Mouse (Mus musculus): ENCODE measurements at regions not wholly inside any gene's neighbourhood (a gene's known extent, or its start where the extent isn't known, plus 50 kb on each side); places are given as distances from the start of the nearest gene placed in this dataset.

DNA sequence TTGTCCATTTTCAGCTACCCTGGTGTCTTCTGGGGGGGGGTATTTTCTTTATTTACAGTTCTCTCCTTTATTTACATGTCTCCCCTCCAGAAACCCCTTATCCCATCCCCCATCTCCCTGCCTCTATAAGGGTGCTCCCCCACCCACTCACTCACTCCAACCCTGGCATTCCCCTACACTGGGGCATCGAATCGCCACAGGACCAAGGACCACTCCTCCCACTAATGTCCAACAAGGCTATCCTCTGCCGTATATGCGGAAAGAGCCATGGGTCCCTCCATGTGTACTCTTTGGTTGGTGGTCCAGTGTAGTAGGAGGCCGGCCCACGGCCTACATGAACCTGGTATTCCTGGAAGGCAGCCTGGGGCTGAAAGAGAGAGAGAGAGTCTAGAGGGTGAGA lies 82.9 kb upstream of the Cop1 start:
- no peak overlapping the region for H3K27ac ChIP-seq (ENCODE audit: insufficient read depth, low read depth, low read length)
- no peaks in the 10 kb centered on the region for H3K4me1 ChIP-seq (ENCODE audit: control insufficient read depth, insufficient read depth, low read length)
- TF ChIP-seq CTCF (IDR thresholded peaks at IDR 0.05; ENCODE audit: low read depth, low read length) = no peak
- TF ChIP-seq POLR2A (IDR thresholded peaks at IDR 0.05; ENCODE audit: borderline replicate concordance, low read depth, low read length) = no peak
- H3K4me3 ChIP-seq (ENCODE audit: insufficient read depth, low read length) = no peak overlapping the region

DNA sequence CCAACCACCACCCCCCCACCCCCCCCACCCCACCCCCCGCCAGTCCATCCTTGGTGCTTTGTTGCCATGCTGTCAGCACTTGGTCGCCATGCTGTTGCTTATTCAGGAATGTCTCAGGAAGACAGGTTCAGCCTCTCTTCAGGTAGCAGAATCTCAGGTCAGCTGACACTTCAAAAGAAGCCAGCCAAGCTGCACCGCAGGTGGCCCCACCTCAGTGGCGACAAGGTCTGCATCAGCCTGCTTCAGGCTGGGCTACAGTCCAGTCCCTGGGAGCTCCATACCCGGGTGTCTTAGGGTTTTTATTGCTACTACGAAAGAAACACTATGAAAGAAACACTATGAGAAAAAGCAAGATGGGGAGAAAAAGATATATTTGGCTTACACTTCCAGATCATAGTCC lies 82.4 kb upstream of the Cop1 start:
- H3K4me1 ChIP-seq (ENCODE audit: control insufficient read depth, insufficient read depth, low read length) = no peaks in the 10 kb centered on the region
- H3K27ac ChIP-seq (ENCODE audit: insufficient read depth, low read depth, low read length) = no peak overlapping the region
- no peak overlapping the region for H3K4me3 ChIP-seq (ENCODE audit: insufficient read depth, low read length)
- TF ChIP-seq CTCF (IDR thresholded peaks at IDR 0.05; ENCODE audit: low read depth, low read length) (no peak), POLR2A (IDR thresholded peaks at IDR 0.05; ENCODE audit: borderline replicate concordance, low read depth, low read length) (no peak)

DNA sequence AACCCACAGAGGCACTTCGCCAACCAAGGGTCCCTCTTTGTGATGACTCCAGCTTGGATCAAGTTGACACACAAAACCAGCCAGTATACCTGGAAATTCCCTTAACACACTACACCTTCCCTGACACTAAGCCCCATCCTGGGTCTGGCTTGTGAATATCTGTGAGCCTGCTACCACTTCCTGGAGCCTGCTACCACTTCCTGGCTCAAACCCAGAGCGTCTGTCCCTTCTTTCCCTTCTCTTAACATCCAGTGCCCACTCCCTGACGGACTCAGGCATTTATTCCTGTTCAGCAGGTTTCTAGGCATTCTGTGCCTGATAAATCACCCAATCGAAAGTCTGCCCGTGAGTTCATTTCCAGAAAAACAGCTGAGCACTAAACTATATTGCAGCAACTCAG lies 81.8 kb upstream of the Cop1 start:
- TF ChIP-seq CTCF (IDR thresholded peaks at IDR 0.05; ENCODE audit: low read depth, low read length) (no peak), POLR2A (IDR thresholded peaks at IDR 0.05; ENCODE audit: borderline replicate concordance, low read depth, low read length) (no peak)
- Histone ChIP-seq H3K27ac (ENCODE audit: insufficient read depth, low read depth, low read length) (no peak overlapping the region), H3K4me1 (ENCODE audit: control insufficient read depth, insufficient read depth, low read length) (no peaks in the 10 kb centered on the region), H3K4me3 (ENCODE audit: insufficient read depth, low read length) (no peak overlapping the region)

DNA sequence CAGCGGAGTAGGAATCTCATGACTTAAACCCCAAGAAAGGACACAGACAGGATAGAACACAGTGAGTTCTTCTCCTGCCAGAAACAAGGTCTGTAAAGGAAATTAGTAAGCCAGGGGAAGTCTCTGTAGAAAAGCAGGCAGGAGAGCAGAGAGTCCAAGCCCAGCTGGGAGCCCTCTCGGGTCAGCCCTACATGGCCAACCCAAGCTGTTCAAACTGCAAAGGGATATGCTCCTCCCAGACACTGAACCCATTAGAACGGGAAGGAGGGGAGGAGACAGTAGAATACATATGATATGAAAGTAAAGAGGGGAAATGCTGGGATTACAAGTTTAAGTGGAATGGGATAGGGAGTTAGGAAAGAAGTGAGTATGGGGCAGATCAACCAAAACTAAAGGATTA lies 75.7 kb upstream of the Cop1 start:
- no peak overlapping the region for H3K27ac ChIP-seq (ENCODE audit: insufficient read depth, low read depth, low read length)
- H3K4me3 ChIP-seq (ENCODE audit: insufficient read depth, low read length) = no peak overlapping the region
- TF ChIP-seq CTCF (IDR thresholded peaks at IDR 0.05; ENCODE audit: low read depth, low read length) (no peak), POLR2A (IDR thresholded peaks at IDR 0.05; ENCODE audit: borderline replicate concordance, low read depth, low read length) (no peak)
- no peaks in the 10 kb centered on the region for H3K4me1 ChIP-seq (ENCODE audit: control insufficient read depth, insufficient read depth, low read length)

DNA sequence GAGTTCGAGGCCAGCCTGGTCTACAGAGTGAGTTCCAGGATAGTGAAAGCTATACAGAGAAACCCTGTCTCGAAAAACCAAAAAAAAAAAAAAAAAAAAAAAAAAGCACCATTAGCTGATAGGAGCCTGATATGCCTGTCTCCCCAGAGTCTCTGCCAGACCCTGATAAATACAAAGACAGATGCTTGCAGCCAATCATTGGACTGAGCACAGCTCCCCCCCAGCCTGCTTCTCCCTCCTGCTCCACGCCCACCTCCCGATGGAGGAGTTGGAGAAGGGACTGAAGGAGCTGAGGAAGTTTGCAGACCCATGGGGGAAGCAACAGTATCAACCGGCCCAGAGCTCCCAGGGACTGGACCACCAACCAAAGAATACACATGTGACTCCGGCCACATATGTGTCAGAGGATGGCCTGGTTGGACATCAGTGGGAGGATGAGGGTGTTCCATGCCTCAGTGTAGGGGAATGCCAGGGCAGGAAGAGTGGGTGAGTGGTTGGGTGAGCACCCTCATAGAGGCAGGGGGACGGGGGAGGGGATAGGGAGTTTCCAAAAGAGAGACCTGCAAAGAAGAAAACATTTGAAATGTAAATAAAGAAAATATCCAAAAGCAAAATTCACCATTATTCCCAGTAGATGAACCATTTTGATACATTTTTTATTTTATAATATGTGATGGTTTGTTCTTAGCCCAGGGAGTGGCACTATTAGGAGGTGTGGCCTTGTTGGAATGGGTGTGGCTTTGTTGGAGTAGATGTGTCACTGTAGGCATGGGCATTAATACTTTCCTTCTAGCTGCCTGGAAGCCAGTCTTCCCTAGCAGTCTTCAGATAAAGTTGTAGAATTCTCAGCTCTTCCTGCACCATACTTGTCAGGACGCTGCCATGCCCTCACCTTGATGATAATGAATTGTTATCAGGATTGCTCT lies 71.8 kb upstream of the Cop1 start:
- Histone ChIP-seq H3K4me3 (ENCODE audit: insufficient read depth, low read length) (no peak overlapping the region), H3K4me1 (ENCODE audit: control insufficient read depth, insufficient read depth, low read length) (no peaks in the 10 kb centered on the region), H3K27ac (ENCODE audit: insufficient read depth, low read depth, low read length) (no peak overlapping the region)
- TF ChIP-seq POLR2A (IDR thresholded peaks at IDR 0.05; ENCODE audit: borderline replicate concordance, low read depth, low read length) (no peak), CTCF (IDR thresholded peaks at IDR 0.05; ENCODE audit: low read depth, low read length) (no peak)

DNA sequence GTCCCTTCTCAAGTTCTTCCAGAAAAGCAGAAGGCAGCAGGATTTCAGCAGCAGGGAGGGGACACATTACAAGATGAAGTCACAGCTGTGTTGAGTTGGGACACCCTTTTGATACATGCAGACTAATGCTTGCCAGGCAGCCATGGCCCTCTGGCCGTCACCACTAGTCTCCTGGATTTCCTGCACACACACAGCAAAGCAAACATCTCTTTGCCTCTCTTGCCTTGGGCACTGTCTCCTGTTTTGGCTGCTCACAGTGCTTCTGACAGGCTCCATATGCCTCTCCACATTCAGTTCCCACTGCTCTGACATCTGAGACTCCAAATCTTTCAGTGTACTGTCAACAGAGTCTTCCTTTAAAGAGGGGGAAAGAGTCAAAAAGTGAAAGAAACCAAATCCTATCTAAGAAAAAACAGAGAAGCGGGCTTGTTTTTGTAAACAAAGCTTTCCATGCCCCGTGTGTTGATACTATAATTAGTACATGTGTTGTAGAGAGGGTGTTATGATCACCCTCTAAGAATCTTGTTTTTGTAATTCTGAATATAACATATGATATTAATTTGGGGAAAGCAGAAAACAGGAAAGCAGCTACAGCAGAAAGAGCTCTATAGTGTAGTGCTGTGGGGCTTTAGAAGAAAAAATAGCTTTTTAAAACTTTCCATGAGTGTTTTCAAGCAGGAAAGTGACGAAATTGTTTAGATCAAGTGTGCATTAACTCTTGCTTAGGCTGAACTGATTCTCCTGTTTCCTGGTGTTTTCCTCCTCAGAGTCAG lies 68.8 kb upstream of the Cop1 start:
- Histone ChIP-seq H3K27ac (ENCODE audit: insufficient read depth, low read depth, low read length) (no peak overlapping the region), H3K4me1 (ENCODE audit: control insufficient read depth, insufficient read depth, low read length) (no peaks in the 10 kb centered on the region), H3K4me3 (ENCODE audit: insufficient read depth, low read length) (no peak overlapping the region)
- TF ChIP-seq CTCF (IDR thresholded peaks at IDR 0.05; ENCODE audit: low read depth, low read length) = no peak
- TF ChIP-seq POLR2A (IDR thresholded peaks at IDR 0.05; ENCODE audit: borderline replicate concordance, low read depth, low read length) = no peak

DNA sequence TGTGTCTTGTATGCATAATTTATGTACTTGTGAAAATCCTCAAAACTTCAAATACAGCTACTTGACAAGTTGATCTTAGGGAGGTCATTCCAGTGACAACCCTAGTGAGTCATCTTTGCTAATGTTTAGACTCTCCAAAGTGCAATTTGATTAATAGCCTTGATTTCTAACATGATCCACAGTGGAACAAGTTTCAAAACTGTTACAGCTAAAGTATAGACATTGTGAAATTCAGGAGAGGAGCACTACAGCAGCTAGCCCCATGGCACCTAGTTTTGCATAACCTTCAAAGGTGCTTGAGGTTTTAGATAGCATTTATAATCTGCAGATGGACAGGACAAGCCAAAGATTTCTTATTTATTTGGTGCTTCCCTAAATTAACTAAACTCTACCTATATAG lies 50.1 kb upstream of the Cop1 start:
- no peak overlapping the region for H3K27ac ChIP-seq (ENCODE audit: insufficient read depth, low read depth, low read length)
- no peak overlapping the region for H3K4me3 ChIP-seq (ENCODE audit: insufficient read depth, low read length)
- H3K4me1 ChIP-seq (ENCODE audit: control insufficient read depth, insufficient read depth, low read length) = peaks cover 5% of the 10 kb centered on the region
- TF ChIP-seq CTCF (IDR thresholded peaks at IDR 0.05; ENCODE audit: low read depth, low read length) (no peak), POLR2A (IDR thresholded peaks at IDR 0.05; ENCODE audit: borderline replicate concordance, low read depth, low read length) (no peak)

Data from bone marrow macrophage, adult 2 months (primary cell).